Mouse (Mus musculus) hindbrain, embryonic 11.5 days (tissue): ENCODE results near the gene Hacl1. TPM values are rescaled to one million over a fixed set of nuclear protein-coding genes. Genes with fewer than 3 reads are reported as not detected.

Source experiments
- ATAC-seq: fragments of 200-750 bp; cut with Nextera tagmentation; 2 replicates; pipeline ENCODE4 v1.8.0; 2017; ENCODE audit warnings: mild to moderate bottlenecking, moderate TSS enrichment, moderate library complexity; ENCODE audit not compliant: low FRiP score
- DNase-seq: peaks from one replicate; pipeline ENCODE4 v3.0.0-alpha.2; 2015; ENCODE audit warnings: low spot score
- H3K27ac ChIP-seq: fragments of 300-500 bp; sonication (generic); 2 replicates; pipeline ENCODE4 v1.5.1; 2014; ENCODE audit warnings: mild to moderate bottlenecking, low read depth, low read length
- H3K27me3 ChIP-seq: fragments of 300-500 bp; sonication (generic); 2 replicates; pipeline ENCODE4 v1.6.1; 2014; ENCODE audit warnings: mild to moderate bottlenecking, low read length, moderate library complexity, mixed read lengths; ENCODE audit not compliant: control insufficient read depth, insufficient read depth
- H3K36me3 ChIP-seq: fragments of 300-500 bp; sonication (generic); 2 replicates; pipeline ENCODE4 v1.6.1; 2014; ENCODE audit warnings: mild to moderate bottlenecking, low read length, moderate library complexity, mixed read lengths; ENCODE audit not compliant: control insufficient read depth, insufficient read depth
- H3K4me1 ChIP-seq: fragments of 300-500 bp; sonication (generic); replicated peaks from 2 replicates; pipeline ENCODE4 v1.6.1; 2014; ENCODE audit warnings: low read length, mixed read lengths; ENCODE audit not compliant: control insufficient read depth, insufficient read depth
- H3K4me2 ChIP-seq: fragments of 300-500 bp; sonication (generic); replicated peaks from 2 replicates; pipeline ENCODE4 v1.6.1; 2014; ENCODE audit warnings: mild to moderate bottlenecking, low read depth, low read length
- H3K4me3 ChIP-seq: fragments of 300-500 bp; sonication (generic); 2 replicates; pipeline ENCODE4 v1.5.1; 2014; ENCODE audit warnings: low read depth, low read length
- H3K9ac ChIP-seq: fragments of 300-500 bp; sonication (generic); 2 replicates; pipeline ENCODE4 v1.6.1; 2014; ENCODE audit warnings: low read depth, low read length
- H3K9me3 ChIP-seq: fragments of 300-500 bp; sonication (generic); 2 replicates; pipeline ENCODE4 v1.6.1; 2016; ENCODE audit warnings: low read length; ENCODE audit not compliant: control insufficient read depth
- WGBS: fragments of 180-500 bp; shearing (Covaris S2); extraction: QIAGEN DNeasy Blood & Tissue Kit; methylation state at CpG from one replicate; pipeline ENCODE4 v1.1.7; 2014; 5-methylcytosine and 5-hydroxymethylcytosine counted together
- polyA plus RNA-seq: library from polyadenylated mRNA; unstranded; fragments of >200 nt; fragmentation: Nextera tagmentation; extraction: Ambion mirVana; gene quantifications from 2 replicates; pipeline ENCODE4 v1.2.1, GENCODE M21; 2014

The Hacl1 gene
- polyA plus RNA-seq, 1 experiment from 2014 or later: 12.3 TPM

DNA sequence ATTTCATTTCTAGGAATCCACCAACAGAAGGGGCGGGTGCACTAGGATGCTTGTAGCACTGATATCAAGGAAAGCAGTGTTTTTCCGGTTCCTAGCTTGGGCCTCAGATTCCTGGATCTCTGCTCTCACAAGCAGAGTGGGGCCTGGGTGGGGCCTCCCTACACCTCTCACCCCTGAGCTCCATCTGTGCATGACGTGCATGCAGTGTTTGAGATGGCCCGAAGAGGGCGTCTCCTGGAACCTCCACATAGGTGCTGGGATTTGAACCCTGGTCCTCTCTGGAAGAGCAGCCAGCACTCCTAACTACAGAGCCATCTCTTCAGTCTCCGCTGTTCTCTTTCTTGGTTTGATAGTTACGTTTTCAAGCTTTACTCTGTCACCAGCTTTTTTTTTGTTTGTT lies 86.1 kb downstream of the Hacl1 start:
- H3K4me1 ChIP-seq: no peaks in the 10 kb centered on the region
- H3K4me3 ChIP-seq: no peak overlapping the region
- H3K4me2 ChIP-seq: no peak overlapping the region
- no peaks in the 10 kb centered on the region for H3K36me3 ChIP-seq
- no peaks in the 10 kb centered on the region for H3K9me3 ChIP-seq
- H3K27ac ChIP-seq: no peak overlapping the region
- ATAC-seq: no peak
- DNase-seq: no peak
- no peaks in the 10 kb centered on the region for H3K27me3 ChIP-seq
- no peak overlapping the region for H3K9ac ChIP-seq
- 95% methylated on average over 7 of the region's 7 CpGs for WGBS

Other genes with a start within 250 kb of the Hacl1 start
- gene Sh3bp5, start 205.2 kb downstream of the Hacl1 start, polyA plus RNA-seq: 13.6 and 17.3 TPM in 2 replicates
- gene Eaf1, start 146.9 kb downstream of the Hacl1 start, polyA plus RNA-seq: 15.9 and 17.0 TPM in 2 replicates
- 86.9 and 87.1 TPM in 2 replicates for gene Mettl6, start 146.2 kb downstream of the Hacl1 start, polyA plus RNA-seq
- 0.27 TPM in 1 of 2 replicates, not detected in the other for gene Colq, start 49.9 kb downstream of the Hacl1 start, polyA plus RNA-seq
- gene Gm49387, start 408 bp downstream of the Hacl1 start, polyA plus RNA-seq: 0.42 and 1.1 TPM in 2 replicates
- gene Btd, start 258 bp downstream of the Hacl1 start, polyA plus RNA-seq: 17.5 and 18.4 TPM in 2 replicates
- 10.2 and 10.5 TPM in 2 replicates for gene Ankrd28, start 189.4 kb upstream of the Hacl1 start, polyA plus RNA-seq